Mouse (Mus musculus) stomach, postnatal 0 days (tissue): ENCODE data around the gene 4930502E18Rik. TPM values are rescaled to one million over a fixed set of nuclear protein-coding genes. Genes with fewer than 3 reads are reported as not detected.
"Not testable (repeated sequence)": the region's sequence is repeated elsewhere in the genome, so short reads cannot be mapped to it uniquely, and the experiment has no call there.

ENCODE experiments used
- ATAC-seq: fragments of 200-750 bp; cut with Nextera tagmentation; 2 replicates; pipeline ENCODE4 v1.8.0; 2017; ENCODE audit not compliant: low FRiP score, low TSS enrichment
- DNase-seq: peaks from one replicate; pipeline ENCODE4 v3.0.0-alpha.2; 2016; ENCODE audit warnings: low spot score
- H3K27ac ChIP-seq: fragments of 300-500 bp; sonication (generic); replicated peaks from 2 replicates; pipeline ENCODE4 v1.5.1; 2014; ENCODE audit warnings: mild to moderate bottlenecking, control low read depth
- H3K27me3 ChIP-seq: fragments of 300-500 bp; sonication (generic); 2 replicates; pipeline ENCODE4 v1.6.1; 2014; ENCODE audit warnings: low read length; ENCODE audit not compliant: control insufficient read depth, insufficient read depth
- H3K36me3 ChIP-seq: fragments of 300-500 bp; sonication (generic); 2 replicates; pipeline ENCODE4 v1.6.1; 2014; ENCODE audit warnings: low read length, mixed read lengths; ENCODE audit not compliant: control insufficient read depth, insufficient read depth
- H3K4me1 ChIP-seq: fragments of 300-500 bp; sonication (generic); replicated peaks from 2 replicates; pipeline ENCODE4 v1.6.1; 2014; ENCODE audit warnings: antibody characterized with exemption; ENCODE audit not compliant: control insufficient read depth, insufficient read depth
- H3K4me2 ChIP-seq: fragments of 300-500 bp; sonication (generic); replicated peaks from 2 replicates; pipeline ENCODE4 v1.6.1; 2014; ENCODE audit warnings: low read depth, mild to moderate bottlenecking, control low read depth, moderate library complexity
- H3K4me3 ChIP-seq: fragments of 300-500 bp; sonication (generic); 2 replicates; pipeline ENCODE4 v1.5.1; 2014; ENCODE audit warnings: low read depth, low read length, control low read depth
- H3K9ac ChIP-seq: fragments of 300-500 bp; sonication (generic); 2 replicates; pipeline ENCODE4 v1.6.1; 2014; ENCODE audit warnings: mild to moderate bottlenecking, low read length, control low read depth, mixed read lengths
- H3K9me3 ChIP-seq: fragments of 300-500 bp; sonication (generic); 2 replicates; pipeline ENCODE4 v1.6.1; 2016; ENCODE audit warnings: low read length; ENCODE audit not compliant: control insufficient read depth
- CTCF ChIP-seq: IDR thresholded peaks from 2 replicates; pipeline ENCODE4 v1.5.1; 2016; ENCODE audit warnings: antibody characterized with exemption, low read depth, mild to moderate bottlenecking, moderate library complexity
- EP300 ChIP-seq: optimal IDR thresholded peaks from 2 replicates; pipeline ENCODE3; 2016; ENCODE audit warnings: antibody characterized with exemption
- WGBS: fragments of 180-500 bp; shearing (Covaris S2); extraction: QIAGEN DNeasy Blood & Tissue Kit; methylation state at CpG from one replicate; pipeline ENCODE4 v1.1.7; 2014; 5-methylcytosine and 5-hydroxymethylcytosine counted together
- polyA plus RNA-seq: library from polyadenylated mRNA; unstranded; fragments of >200 nt; fragmentation: Nextera tagmentation; extraction: Ambion mirVana; gene quantifications from 2 replicates; pipeline ENCODE4 v1.2.1, GENCODE M21; 2015

Gene 4930502E18Rik
- polyA plus RNA-seq = 0.06 and 0.08 TPM in 2 replicates

GRCm38 (mm10) chrX:53724596-53724995 lies at the start of gene 4930502E18Rik:
TSS of gene 4930502E18Rik (plus strand) at chrX:53724826.
- H3K9me3 ChIP-seq = no peaks in the 10 kb centered on the region
- H3K4me2 ChIP-seq = no peak within 1 kb of the TSS
- no peaks in the 10 kb centered on the region for H3K27me3 ChIP-seq
- TF ChIP-seq CTCF (no peak), EP300 (no peak)
- no peak for DNase-seq
- no peak for ATAC-seq
- no peak within 1 kb of the TSS for H3K27ac ChIP-seq
- no peak within 1 kb of the TSS for H3K9ac ChIP-seq
- no peak within 1 kb of the TSS for H3K4me3 ChIP-seq
- no peaks in the 10 kb centered on the region for H3K36me3 ChIP-seq
- no peaks in the 10 kb centered on the region for H3K4me1 ChIP-seq
- 81% methylated on average over 11 of the region's 11 CpGs for WGBS

GRCm38 (mm10) chrX:53676943-53677342 lies 47.7 kb upstream of the 4930502E18Rik start:
- TF ChIP-seq CTCF = peak; percentile 66
- not testable (repeated sequence) for H3K4me1 ChIP-seq, H3K9ac ChIP-seq, H3K4me3 ChIP-seq, H3K4me2 ChIP-seq, H3K27ac ChIP-seq, H3K9me3 ChIP-seq, DNase-seq, H3K36me3 ChIP-seq, H3K27me3 ChIP-seq, ATAC-seq
- 23% methylated on average over 2 of the region's 2 CpGs for WGBS

GRCm38 (mm10) chrX:53682650-53683049 lies 42.0 kb upstream of the 4930502E18Rik start:
- not testable (repeated sequence) for H3K27ac ChIP-seq, H3K27me3 ChIP-seq, H3K9ac ChIP-seq, H3K9me3 ChIP-seq, ATAC-seq, H3K36me3 ChIP-seq, DNase-seq, H3K4me3 ChIP-seq, H3K4me2 ChIP-seq, H3K4me1 ChIP-seq
- 71% methylated on average over 1 of the region's 3 CpGs for WGBS

GRCm38 (mm10) chrX:53684676-53685075 lies 40.0 kb upstream of the 4930502E18Rik start:
- H3K27ac ChIP-seq, H3K4me3 ChIP-seq, H3K4me1 ChIP-seq, DNase-seq, ATAC-seq, H3K9ac ChIP-seq, H3K9me3 ChIP-seq, H3K4me2 ChIP-seq, H3K27me3 ChIP-seq, H3K36me3 ChIP-seq: not testable (repeated sequence)
- WGBS = 66% methylated on average over 2 of the region's 4 CpGs

GRCm38 (mm10) chrX:53692065-53692464 lies 32.6 kb upstream of the 4930502E18Rik start:
- H3K4me3 ChIP-seq = no peak overlapping the region
- WGBS = 46% methylated on average over 2 of the region's 2 CpGs

GRCm38 (mm10) chrX:53693141-53693540 lies 31.5 kb upstream of the 4930502E18Rik start:
- ATAC-seq (no peak), DNase-seq (no peak)
- Histone ChIP-seq H3K36me3 (no peaks in the 10 kb centered on the region), H3K27me3 (no peaks in the 10 kb centered on the region), H3K9ac (no peak overlapping the region), H3K9me3 (no peaks in the 10 kb centered on the region), H3K27ac (no peak overlapping the region), H3K4me3 (no peak overlapping the region), H3K4me1 (no peaks in the 10 kb centered on the region), H3K4me2 (no peak overlapping the region)
- TF ChIP-seq CTCF (no peak), EP300 (no peak)
- WGBS = 69% methylated on average over 2 of the region's 2 CpGs

More at GRCm38 (mm10) chrX:53692065-53692464, 32.6 kb upstream of the 4930502E18Rik start:
- DNase-seq = no peak
- TF ChIP-seq CTCF = no peak
- TF ChIP-seq EP300 = no peak
- no peaks in the 10 kb centered on the region for H3K4me1 ChIP-seq
- H3K27ac ChIP-seq = no peak overlapping the region
- H3K9me3 ChIP-seq = no peaks in the 10 kb centered on the region
- no peak for ATAC-seq
- H3K36me3 ChIP-seq = no peaks in the 10 kb centered on the region
- H3K9ac ChIP-seq = no peak overlapping the region
- H3K27me3 ChIP-seq = no peaks in the 10 kb centered on the region
- H3K4me2 ChIP-seq = no peak overlapping the region
